In genomic region chr9:69367055-69367454, GRCm38 (mm10) we compare ENCODE assay signal across 20 mouse cellular contexts.
"Had no signal": no experiment of that assay in that cellular context is flagged by ENCODE, and none has a peak within 500 bp of the region (broad histone marks: within the 10 kb centered on the region; RNA-seq: fewer than 3 reads in every experiment).

No protein-coding gene starts in this region.

- H3K4me3 ChIP-seq: layer of hippocampus, adult 2 months; left cerebral cortex, adult 2 months; megakaryocyte, embryonic 14.5 days; midbrain, embryonic 10.5 days; midbrain, embryonic 13.5 days; myocyte; neural tube, embryonic 13.5 days had no signal

- H3K9me3 ChIP-seq: megakaryocyte, embryonic 14.5 days; midbrain, embryonic 10.5 days; midbrain, embryonic 13.5 days; neural tube, embryonic 13.5 days had no signal

- H3K9ac ChIP-seq: liver, embryonic 14.5 days; midbrain, embryonic 13.5 days; neural tube, embryonic 13.5 days had no signal

- DNase-seq: kidney, adult 2 months; kidney, postnatal 25 days; layer of hippocampus, adult 9-11 months; lung, adult 18-20 months; lung, postnatal 14 days; thymus, adult 2 months; thymus, postnatal 14 days; thymus, postnatal 4 days had no signal

- H3K36me3 ChIP-seq: midbrain, embryonic 10.5 days; midbrain, embryonic 13.5 days; neural tube, embryonic 13.5 days had no signal

- ATAC-seq: midbrain, embryonic 13.5 days; midbrain, embryonic 16.5 days had no signal

- H3K4me1 ChIP-seq: megakaryocyte, embryonic 14.5 days; midbrain, embryonic 10.5 days; midbrain, embryonic 13.5 days; neural tube, embryonic 13.5 days had no signal

- H3K27ac ChIP-seq: kidney, postnatal 0 days; layer of hippocampus, adult 2 months; left cerebral cortex, adult 2 months; liver, embryonic 14.5 days; macrophage; midbrain, embryonic 10.5 days; midbrain, embryonic 13.5 days; neural tube, embryonic 13.5 days; stomach, postnatal 0 days had no signal

- H3K27me3 ChIP-seq: midbrain, embryonic 13.5 days had no signal

- H3K4me2 ChIP-seq: midbrain, embryonic 13.5 days; neural tube, embryonic 13.5 days had no signal
